Mouse (Mus musculus): ENCODE results near the gene Rgs9bp. TPM values are rescaled to one million over a fixed set of nuclear protein-coding genes. Genes with fewer than 3 reads are reported as not detected.
"Not testable (repeated sequence)": the region's sequence is repeated elsewhere in the genome, so short reads cannot be mapped to it uniquely, and the experiment has no call there.

The Rgs9bp gene
- polyA plus RNA-seq, 1 experiment = 0.26 TPM

DNA sequence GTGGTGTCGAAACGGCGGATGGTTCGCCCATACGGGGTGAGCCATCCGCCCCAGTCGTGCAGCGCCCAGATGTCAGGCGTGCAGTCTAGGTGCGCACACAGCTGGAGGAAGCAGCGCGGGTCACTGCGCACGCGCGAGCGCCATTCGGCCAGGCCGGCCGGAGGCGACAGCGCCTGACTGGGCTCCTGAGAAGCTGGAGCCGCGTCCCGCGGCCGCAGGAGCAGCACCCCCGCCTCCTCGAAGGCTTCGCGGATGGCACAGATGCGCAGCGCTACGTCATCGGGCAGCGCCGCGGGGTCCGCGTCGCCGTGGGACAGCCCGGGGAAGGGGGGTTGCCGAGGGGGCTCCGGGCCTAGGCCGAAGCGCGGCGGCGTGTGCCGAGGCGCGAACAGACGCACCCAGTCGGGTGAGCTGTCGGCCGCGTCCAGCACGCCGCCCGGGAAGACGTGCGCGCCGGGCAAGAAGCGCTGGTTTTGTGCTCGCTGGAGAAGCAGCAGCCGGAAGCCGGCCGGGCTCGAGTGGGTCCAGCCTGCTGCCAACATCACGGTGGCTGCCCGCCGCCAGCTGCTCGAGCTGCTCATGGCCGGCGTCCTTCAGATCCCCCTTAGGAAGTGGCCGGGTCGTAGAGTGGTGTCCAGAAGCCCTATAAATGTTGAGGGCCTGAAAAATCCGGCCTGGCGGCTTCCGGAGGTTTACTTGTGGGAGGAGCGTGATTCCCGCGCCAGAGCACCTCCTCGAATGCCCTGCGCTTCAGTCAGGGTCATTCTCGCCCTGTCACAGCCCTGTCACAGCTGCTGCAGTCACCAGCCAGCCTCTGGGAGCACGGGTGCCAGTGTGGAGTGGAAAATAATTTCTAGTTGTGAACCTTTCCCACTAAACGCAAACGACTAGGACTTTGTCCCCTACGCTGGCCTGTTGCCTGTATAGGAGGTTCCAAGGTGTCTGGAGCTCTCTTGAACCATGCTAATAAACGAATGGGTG lies 29.9 kb downstream of the Rgs9bp start:
- peak; percentile 82 for TF ChIP-seq POLR2A (IDR thresholded peaks at IDR 0.05; ENCODE audit: borderline replicate concordance, extremely low read depth, insufficient read depth, insufficient read length, poor library complexity, severe bottlenecking)
- no peak for TF ChIP-seq CTCF (IDR thresholded peaks at IDR 0.05; ENCODE audit: borderline replicate concordance, extremely low read depth, insufficient read depth, insufficient read length)
- DNase-seq (ENCODE audit: low read depth) = peak; percentile 97

- no peak for TF ChIP-seq CTCF (IDR thresholded peaks at IDR 0.05; ENCODE audit: borderline replicate concordance, extremely low read depth, insufficient read depth, insufficient read length)
- TF ChIP-seq POLR2A (IDR thresholded peaks at IDR 0.05; ENCODE audit: borderline replicate concordance, extremely low read depth, insufficient read depth, insufficient read length, poor library complexity, severe bottlenecking) = no peak
- peak; percentile 71 for DNase-seq (ENCODE audit: low read depth)
Measured at GRCm38 (mm10) chr7:35554605-35555175, 30.7 kb downstream of the Rgs9bp start.

DNA sequence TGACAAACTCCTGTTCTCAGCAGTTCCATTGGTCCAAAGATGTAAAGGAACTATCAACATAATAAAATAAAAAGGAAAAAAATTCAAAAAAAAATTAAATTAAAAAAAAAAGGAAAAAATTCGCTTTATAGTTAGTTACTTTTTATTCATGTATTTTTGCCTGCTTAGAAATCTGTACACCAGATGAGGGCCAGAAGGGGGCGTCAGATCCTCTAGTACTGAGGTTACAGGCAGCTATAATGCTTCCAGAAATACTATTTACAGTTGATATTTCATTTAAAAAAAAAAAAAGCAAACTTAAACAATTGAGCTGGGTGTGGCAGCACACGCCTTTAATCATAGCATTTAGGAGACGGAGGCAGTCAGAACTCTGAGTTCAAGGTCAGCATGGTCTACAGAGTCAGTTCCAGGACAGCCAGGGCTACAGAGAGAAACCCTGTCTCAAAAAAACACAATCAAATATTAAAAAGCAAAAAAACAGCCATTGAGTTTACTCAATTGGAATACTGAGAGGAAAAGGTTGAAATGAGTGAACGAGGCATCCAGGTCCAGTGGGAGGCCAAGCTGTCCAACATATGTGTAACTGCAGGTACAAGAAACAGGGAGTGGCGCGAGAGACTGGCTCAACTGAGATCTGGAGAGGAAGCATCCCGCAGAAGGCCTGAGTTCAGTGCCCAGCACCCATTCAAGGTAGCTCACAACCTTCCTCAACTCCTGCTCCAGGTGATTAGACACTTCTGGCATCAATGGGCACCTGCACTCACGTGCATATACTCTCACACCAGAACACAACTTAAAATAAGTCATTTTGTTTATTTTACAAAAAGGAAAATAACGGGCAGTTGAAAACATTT lies 31.4 kb downstream of the Rgs9bp start:
- TF ChIP-seq POLR2A (IDR thresholded peaks at IDR 0.05; ENCODE audit: borderline replicate concordance, extremely low read depth, insufficient read depth, insufficient read length, poor library complexity, severe bottlenecking) (no peak), CTCF (IDR thresholded peaks at IDR 0.05; ENCODE audit: borderline replicate concordance, extremely low read depth, insufficient read depth, insufficient read length) (no peak)
- DNase-seq (ENCODE audit: low read depth) = peak; percentile 57

DNA sequence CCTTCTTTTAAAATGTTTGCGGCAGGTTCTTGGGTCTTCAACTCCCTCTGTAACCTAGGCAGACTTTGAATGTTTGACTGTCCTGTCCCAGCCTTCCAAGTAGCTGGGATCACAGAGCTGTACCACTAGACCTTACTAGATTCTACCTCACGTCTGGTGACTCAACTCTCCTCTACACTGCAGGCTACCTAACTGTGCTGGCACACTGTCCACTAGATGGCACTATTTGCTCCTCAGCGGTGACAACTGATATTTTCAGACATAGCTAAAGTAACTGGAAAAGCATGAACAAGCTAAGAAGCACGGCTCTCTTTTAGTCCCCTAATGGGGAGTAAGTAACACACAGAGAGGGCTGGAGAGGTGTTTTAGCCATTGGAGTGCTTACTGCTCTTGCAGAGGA lies 39.5 kb downstream of the Rgs9bp start:
- peak; percentile 79 for DNase-seq (ENCODE audit: low read depth)
- peak; percentile 83; the same call in 1 of the 2 replicates for TF ChIP-seq CTCF (IDR thresholded peaks at IDR 0.05; ENCODE audit: borderline replicate concordance, extremely low read depth, insufficient read depth, insufficient read length)
- TF ChIP-seq POLR2A (IDR thresholded peaks at IDR 0.05; ENCODE audit: borderline replicate concordance, extremely low read depth, insufficient read depth, insufficient read length, poor library complexity, severe bottlenecking) = no peak

GRCm38 (mm10) chr7:35537562-35537961 lies 47.8 kb downstream of the Rgs9bp start, which contains the start of gene Tdrd12:
TSS of gene Tdrd12 (minus strand) at chr7:35537745.
- no peak for TF ChIP-seq POLR2A (IDR thresholded peaks at IDR 0.05; ENCODE audit: borderline replicate concordance, extremely low read depth, insufficient read depth, insufficient read length, poor library complexity, severe bottlenecking)
- peak; percentile 14; the same call in 1 of the 2 replicates for TF ChIP-seq CTCF (IDR thresholded peaks at IDR 0.05; ENCODE audit: borderline replicate concordance, extremely low read depth, insufficient read depth, insufficient read length)
- DNase-seq (ENCODE audit: low read depth) = no peak

DNA sequence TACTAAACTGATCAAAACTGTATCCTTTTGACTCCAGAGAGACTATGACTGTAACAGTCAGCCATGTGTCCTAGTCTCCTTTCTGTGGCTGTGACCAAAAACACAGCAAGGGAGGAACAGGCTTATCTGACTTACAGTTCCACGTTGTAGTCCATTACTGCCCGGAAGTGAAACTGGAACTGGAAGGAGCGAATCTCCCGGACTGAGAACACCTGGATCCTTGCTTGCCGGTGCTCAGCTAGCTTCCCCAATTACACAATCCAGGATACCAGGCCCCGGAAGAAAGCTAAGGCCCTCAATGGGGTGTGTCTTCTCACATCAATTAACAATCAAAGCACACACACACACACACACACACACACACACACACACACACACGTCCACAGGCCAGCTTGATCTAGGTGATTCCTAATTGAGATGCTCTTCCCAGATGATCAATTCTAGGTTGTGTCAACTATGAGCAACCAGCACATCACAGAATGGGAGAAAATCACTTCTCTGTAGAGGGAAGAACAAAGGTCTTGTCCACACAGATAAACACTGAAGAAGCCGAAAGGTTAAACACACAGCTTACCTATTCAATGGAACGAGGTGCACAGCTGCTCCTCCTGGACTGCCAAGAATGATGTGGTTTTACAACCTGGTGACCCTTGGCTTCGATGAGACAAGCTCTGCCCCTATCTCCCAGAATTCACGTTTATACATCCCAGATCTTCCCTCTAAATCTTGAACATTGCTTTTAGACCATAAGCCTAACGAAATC lies 49.5 kb downstream of the Rgs9bp start:
- no peak for DNase-seq (ENCODE audit: low read depth)
- TF ChIP-seq POLR2A (IDR thresholded peaks at IDR 0.05; ENCODE audit: borderline replicate concordance, extremely low read depth, insufficient read depth, insufficient read length, poor library complexity, severe bottlenecking) (no peak), CTCF (IDR thresholded peaks at IDR 0.05; ENCODE audit: borderline replicate concordance, extremely low read depth, insufficient read depth, insufficient read length) (no peak)

DNA sequence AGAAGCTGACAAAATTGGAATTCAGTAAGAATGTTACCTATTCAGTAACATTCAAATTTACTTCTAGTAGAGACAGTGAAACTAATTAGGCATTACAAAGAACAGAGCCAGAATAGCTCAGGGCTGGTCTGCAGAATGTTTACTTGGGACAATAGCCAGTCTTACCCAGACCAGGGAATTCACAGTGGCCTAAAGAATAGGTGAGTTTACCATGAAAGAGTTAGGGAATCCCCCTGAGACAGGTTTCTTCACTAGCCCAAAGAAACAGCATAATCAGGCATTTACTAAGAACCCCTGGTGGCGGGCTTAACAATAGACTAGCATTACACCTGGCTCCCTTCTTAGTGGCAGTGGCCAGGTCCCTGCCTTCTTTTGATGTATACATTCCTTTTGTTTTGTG lies 54.8 kb downstream of the Rgs9bp start:
- DNase-seq (ENCODE audit: low read depth) = not testable (repeated sequence)

- no peak for TF ChIP-seq POLR2A (IDR thresholded peaks at IDR 0.05; ENCODE audit: borderline replicate concordance, extremely low read depth, insufficient read depth, insufficient read length, poor library complexity, severe bottlenecking)
- no peak for TF ChIP-seq CTCF (IDR thresholded peaks at IDR 0.05; ENCODE audit: borderline replicate concordance, extremely low read depth, insufficient read depth, insufficient read length)
- no peak for DNase-seq (ENCODE audit: low read depth)
Measured at GRCm38 (mm10) chr7:35530026-35530425, 55.4 kb downstream of the Rgs9bp start.

Other genes with a start within 250 kb of the Rgs9bp start
- gene Faap24, start 188.7 kb downstream of the Rgs9bp start, polyA plus RNA-seq (2012; rRNA removed) = 8.0 and 8.2 TPM in 2 replicates
- 24.4 and 29.0 TPM in 2 replicates for gene Cep89, start 188.5 kb downstream of the Rgs9bp start, polyA plus RNA-seq (2012; rRNA removed)
- 0.05 and 0.06 TPM in 2 replicates for gene Slc7a9, start 136.8 kb downstream of the Rgs9bp start, polyA plus RNA-seq (2012; rRNA removed)
- gene Tdrd12, start 47.8 kb downstream of the Rgs9bp start, polyA plus RNA-seq (2012; rRNA removed) = 0.18 and 0.22 TPM in 2 replicates
- 40.5 and 46.1 TPM in 2 replicates for gene Nudt19, start 29.3 kb downstream of the Rgs9bp start, polyA plus RNA-seq (2012; rRNA removed)
- gene Ankrd27, start 662 bp upstream of the Rgs9bp start, polyA plus RNA-seq (2012; rRNA removed) = 23.6 and 24.4 TPM in 2 replicates
- 138 and 144 TPM in 2 replicates for gene Pdcd5, start 61.9 kb upstream of the Rgs9bp start, polyA plus RNA-seq (2012; rRNA removed)
- gene Dpy19l3, start 168.9 kb upstream of the Rgs9bp start, polyA plus RNA-seq (2012; rRNA removed) = 19.8 and 25.2 TPM in 2 replicates
- 18.4 and 20.9 TPM in 2 replicates for gene Zfp507, start 217.4 kb upstream of the Rgs9bp start, polyA plus RNA-seq (2012; rRNA removed)